Mouse (Mus musculus): ENCODE data around the gene Pctp. TPM values are rescaled to one million over a fixed set of nuclear protein-coding genes. Genes with fewer than 3 reads are reported as not detected.

Gene Pctp
- polyA plus RNA-seq, 1 experiment from 2014 or later = 8.3 TPM

DNA sequence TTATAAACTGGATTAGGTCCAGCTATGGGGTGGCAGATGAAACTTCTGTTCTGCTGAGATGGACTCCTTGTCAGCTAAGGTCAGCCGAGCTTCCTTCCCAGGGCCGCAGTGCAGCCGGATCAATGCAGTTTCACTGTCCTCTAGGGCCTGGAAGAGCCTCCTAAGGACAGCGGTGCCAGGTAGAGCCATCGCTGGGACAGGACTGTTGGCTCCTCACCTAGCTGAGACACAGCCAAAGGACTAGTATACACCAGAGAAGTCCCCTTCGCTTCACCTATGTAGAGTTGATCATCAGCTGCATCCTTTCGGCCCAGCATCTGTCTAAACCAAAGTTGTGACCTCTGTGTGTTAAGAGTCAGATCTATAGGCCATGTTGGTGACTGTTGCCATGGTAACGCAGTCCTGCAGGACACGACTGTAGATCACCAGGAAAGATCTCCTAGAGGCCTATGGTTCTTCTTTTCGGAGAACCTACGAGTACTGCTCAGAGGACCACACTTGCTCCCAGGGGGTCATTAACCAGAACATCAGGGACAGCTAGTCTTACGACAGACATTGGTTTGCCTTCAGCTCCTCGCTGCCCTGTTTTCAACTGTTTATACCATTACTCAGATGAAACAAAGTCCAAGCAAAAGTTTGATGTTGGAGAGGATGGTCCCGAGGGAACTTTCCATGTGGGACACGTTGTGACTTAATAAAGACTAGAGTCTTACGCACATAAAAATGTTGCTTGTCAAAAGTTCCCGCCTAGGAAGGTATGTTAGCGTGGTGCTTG, 3.5 kb downstream of the Pctp start:
- WGBS = 87% methylated on average over 18 of the region's 18 CpGs
- Histone ChIP-seq H3K36me3 (ENCODE audit: insufficient read depth) (no peaks in the 10 kb centered on the region), H3K27me3 (ENCODE audit: insufficient read depth, low read length) (no peaks in the 10 kb centered on the region), H3K27ac (ENCODE audit: low read depth) (no peak overlapping the region), H3K4me3 (ENCODE audit: low read depth, low read length) (no peak overlapping the region), H3K9me3 (ENCODE audit: low read depth, low read length) (no peaks in the 10 kb centered on the region), H3K4me2 (no peak overlapping the region), H3K9ac (no peak overlapping the region), H3K4me1 (ENCODE audit: insufficient read depth) (peaks cover 13% of the 10 kb centered on the region)
- ATAC-seq (ENCODE audit: insufficient read depth) = no peak
- no peak for TF ChIP-seq CTCF (IDR thresholded peaks at IDR 0.05; ENCODE audit: low read depth)
- no peak for DNase-seq

DNA sequence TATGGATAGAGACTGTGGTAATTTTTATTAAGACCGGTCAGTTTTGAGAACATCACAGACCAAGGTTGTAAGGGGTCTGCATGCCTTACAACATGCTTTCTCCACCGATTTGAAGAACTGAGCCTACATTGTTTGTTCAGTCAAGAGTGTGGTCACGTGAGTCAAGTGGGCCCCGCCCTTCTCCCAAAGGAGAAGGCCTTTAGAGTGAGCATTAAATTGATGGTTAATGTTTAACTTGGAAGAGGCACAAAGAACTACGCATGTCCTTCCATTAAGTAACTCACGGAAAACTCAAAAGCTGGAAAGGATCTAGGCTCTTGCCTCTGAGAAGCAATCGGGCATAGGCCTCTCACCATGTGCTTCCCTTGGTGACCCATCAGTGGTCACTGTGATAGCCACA, 5.8 kb downstream of the Pctp start:
- Histone ChIP-seq H3K4me2 (no peak overlapping the region), H3K27me3 (ENCODE audit: insufficient read depth, low read length) (no peaks in the 10 kb centered on the region), H3K27ac (ENCODE audit: low read depth) (no peak overlapping the region), H3K36me3 (ENCODE audit: insufficient read depth) (no peaks in the 10 kb centered on the region), H3K9ac (no peak overlapping the region), H3K4me1 (ENCODE audit: insufficient read depth) (peaks cover 17% of the 10 kb centered on the region), H3K4me3 (ENCODE audit: low read depth, low read length) (no peak overlapping the region), H3K9me3 (ENCODE audit: low read depth, low read length) (no peaks in the 10 kb centered on the region)
- ATAC-seq (ENCODE audit: insufficient read depth) (peak; percentile 18; the same call in 1 of the 2 replicates), DNase-seq (peak; percentile 73)
- no peak for TF ChIP-seq CTCF (IDR thresholded peaks at IDR 0.05; ENCODE audit: low read depth)
- WGBS = 69% methylated on average over 7 of the region's 7 CpGs

- Histone ChIP-seq H3K36me3 (ENCODE audit: insufficient read depth) (no peaks in the 10 kb centered on the region), H3K27ac (ENCODE audit: low read depth) (no peak overlapping the region), H3K9me3 (ENCODE audit: low read depth, low read length) (no peaks in the 10 kb centered on the region), H3K9ac (no peak overlapping the region), H3K27me3 (ENCODE audit: insufficient read depth, low read length) (no peaks in the 10 kb centered on the region), H3K4me3 (ENCODE audit: low read depth, low read length) (no peak overlapping the region), H3K4me1 (ENCODE audit: insufficient read depth) (peaks cover 16% of the 10 kb centered on the region), H3K4me2 (no peak overlapping the region)
- no peak for TF ChIP-seq CTCF (IDR thresholded peaks at IDR 0.05; ENCODE audit: low read depth)
- 90% methylated on average over 4 of the region's 4 CpGs for WGBS
- DNase-seq (no peak), ATAC-seq (ENCODE audit: insufficient read depth) (no peak)
Measured at GRCm38 (mm10) chr11:89996406-89996805, 6.3 kb downstream of the Pctp start.

DNA sequence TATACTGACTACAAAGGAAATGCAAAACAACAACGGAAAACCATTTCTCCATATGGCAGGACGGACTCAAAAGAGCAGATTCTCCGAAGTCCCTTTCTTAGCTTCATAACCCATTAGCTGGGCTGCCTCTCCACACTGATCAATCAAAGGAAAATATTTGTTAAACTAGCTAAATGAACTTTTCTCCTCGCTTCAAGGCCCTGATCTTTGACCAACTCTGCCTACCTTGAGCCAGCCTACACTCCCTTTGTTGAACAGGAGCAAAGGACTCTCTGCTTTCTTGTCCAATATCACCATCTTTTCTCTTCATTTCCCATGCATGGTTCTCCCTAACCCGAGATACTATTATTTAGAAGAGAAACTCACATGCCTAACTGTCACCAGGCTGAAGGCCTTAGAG, 7.1 kb downstream of the Pctp start:
- H3K4me2 ChIP-seq = no peak overlapping the region

DNA sequence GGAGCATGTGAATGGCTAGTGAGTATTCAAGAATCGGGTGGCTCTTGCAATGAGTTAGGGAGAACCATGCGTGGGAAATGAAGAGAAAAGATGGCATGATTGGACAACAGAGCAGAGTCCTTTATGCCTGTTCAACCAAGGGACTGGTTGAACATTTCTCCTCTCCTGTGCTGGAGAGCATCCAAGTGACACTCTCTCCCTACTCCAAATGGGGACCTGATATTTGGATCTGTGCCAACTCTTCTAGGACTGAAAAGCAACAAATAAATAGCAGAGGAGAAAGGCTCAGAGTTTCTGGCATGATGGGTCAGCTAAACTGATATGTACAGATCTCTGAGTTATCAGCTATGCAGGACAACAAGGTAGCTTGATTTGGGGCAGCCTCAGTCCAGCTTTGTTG, 8.0 kb downstream of the Pctp start:
- 75% methylated on average over 2 of the region's 2 CpGs for WGBS
- no peak overlapping the region for H3K9ac ChIP-seq
- no peak overlapping the region for H3K4me2 ChIP-seq
- H3K27ac ChIP-seq (ENCODE audit: low read depth) = no peak overlapping the region
- peak; percentile 40 for DNase-seq
- H3K27me3 ChIP-seq (ENCODE audit: insufficient read depth, low read length) = no peaks in the 10 kb centered on the region
- no peak for TF ChIP-seq CTCF (IDR thresholded peaks at IDR 0.05; ENCODE audit: low read depth)
- no peaks in the 10 kb centered on the region for H3K9me3 ChIP-seq (ENCODE audit: low read depth, low read length)
- H3K4me1 ChIP-seq (ENCODE audit: insufficient read depth) = peaks cover 16% of the 10 kb centered on the region
- no peak for ATAC-seq (ENCODE audit: insufficient read depth)
- no peak overlapping the region for H3K4me3 ChIP-seq (ENCODE audit: low read depth, low read length)
- H3K36me3 ChIP-seq (ENCODE audit: insufficient read depth) = no peaks in the 10 kb centered on the region

More for the DNA sequence above, 7.1 kb downstream of the Pctp start:
- Histone ChIP-seq H3K4me1 (ENCODE audit: insufficient read depth) (peaks cover 16% of the 10 kb centered on the region), H3K4me3 (ENCODE audit: low read depth, low read length) (no peak overlapping the region), H3K36me3 (ENCODE audit: insufficient read depth) (no peaks in the 10 kb centered on the region), H3K27me3 (ENCODE audit: insufficient read depth, low read length) (no peaks in the 10 kb centered on the region), H3K9me3 (ENCODE audit: low read depth, low read length) (no peaks in the 10 kb centered on the region), H3K9ac (no peak overlapping the region), H3K27ac (ENCODE audit: low read depth) (no peak overlapping the region)
- no peak for ATAC-seq (ENCODE audit: insufficient read depth)
- 88% methylated on average over 5 of the region's 5 CpGs for whole genome bisulfite sequencing
- no peak for TF ChIP-seq CTCF (IDR thresholded peaks at IDR 0.05; ENCODE audit: low read depth)
- DNase-seq = no peak

- H3K27ac ChIP-seq (ENCODE audit: low read depth) = no peak overlapping the region
- H3K4me1 ChIP-seq (ENCODE audit: insufficient read depth) = peaks cover 16% of the 10 kb centered on the region
- TF ChIP-seq CTCF (IDR thresholded peaks at IDR 0.05; ENCODE audit: low read depth) = no peak
- no peaks in the 10 kb centered on the region for H3K27me3 ChIP-seq (ENCODE audit: insufficient read depth, low read length)
- ATAC-seq (ENCODE audit: insufficient read depth) = no peak
- H3K4me3 ChIP-seq (ENCODE audit: low read depth, low read length) = no peak overlapping the region
- no peak overlapping the region for H3K4me2 ChIP-seq
- no peak for DNase-seq
- H3K36me3 ChIP-seq (ENCODE audit: insufficient read depth) = no peaks in the 10 kb centered on the region
- no peak overlapping the region for H3K9ac ChIP-seq
- no peaks in the 10 kb centered on the region for H3K9me3 ChIP-seq (ENCODE audit: low read depth, low read length)
Measured at GRCm38 (mm10) chr11:89991661-89992060, 11.0 kb downstream of the Pctp start.

- Histone ChIP-seq H3K36me3 (ENCODE audit: insufficient read depth) (no peaks in the 10 kb centered on the region), H3K27ac (ENCODE audit: low read depth) (no peak overlapping the region), H3K27me3 (ENCODE audit: insufficient read depth, low read length) (no peaks in the 10 kb centered on the region), H3K9me3 (ENCODE audit: low read depth, low read length) (no peaks in the 10 kb centered on the region), H3K9ac (no peak overlapping the region), H3K4me3 (ENCODE audit: low read depth, low read length) (no peak overlapping the region), H3K4me1 (ENCODE audit: insufficient read depth) (peaks cover 7% of the 10 kb centered on the region; the same call in 1 of the 2 replicates), H3K4me2 (no peak overlapping the region)
- TF ChIP-seq CTCF (IDR thresholded peaks at IDR 0.05; ENCODE audit: low read depth) = peak; percentile 94
- 18% methylated on average over 8 of the region's 8 CpGs for WGBS
- ATAC-seq (ENCODE audit: insufficient read depth) (peak; percentile 64), DNase-seq (peak; percentile 93)
Measured at GRCm38 (mm10) chr11:89988936-89989589, 13.6 kb downstream of the Pctp start.

Data from lung, embryonic 14.5 days (tissue).